Mouse (Mus musculus) cerebellum, adult 11-12 months (tissue): Measurements from ENCODE around the gene Pef1.

Experiments used
- DNase-seq: peaks from one replicate; pipeline ENCODE4 v3.0.0; 2022

Gene Pef1

DNA sequence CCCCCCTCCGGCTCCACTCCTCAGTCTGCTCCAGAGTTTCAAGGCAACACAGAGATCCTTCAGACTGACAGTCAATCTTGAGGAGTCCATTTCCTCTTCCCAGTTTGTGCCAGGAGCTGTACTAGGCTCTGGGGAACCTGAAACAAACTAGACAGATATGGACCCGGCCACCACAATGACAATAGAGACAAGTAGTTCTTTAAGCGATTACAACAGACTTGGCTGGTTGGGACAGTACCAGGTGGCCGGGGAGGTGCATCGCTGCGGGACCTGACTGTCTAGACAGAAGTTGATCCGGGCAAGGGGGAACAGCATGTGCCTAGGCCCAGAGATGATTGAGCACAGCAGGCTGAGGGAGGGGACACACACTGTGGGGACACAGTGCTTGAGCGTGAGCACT, 1.2 kb upstream of the Pef1 start:
- DNase-seq, result peak; percentile 49

DNA sequence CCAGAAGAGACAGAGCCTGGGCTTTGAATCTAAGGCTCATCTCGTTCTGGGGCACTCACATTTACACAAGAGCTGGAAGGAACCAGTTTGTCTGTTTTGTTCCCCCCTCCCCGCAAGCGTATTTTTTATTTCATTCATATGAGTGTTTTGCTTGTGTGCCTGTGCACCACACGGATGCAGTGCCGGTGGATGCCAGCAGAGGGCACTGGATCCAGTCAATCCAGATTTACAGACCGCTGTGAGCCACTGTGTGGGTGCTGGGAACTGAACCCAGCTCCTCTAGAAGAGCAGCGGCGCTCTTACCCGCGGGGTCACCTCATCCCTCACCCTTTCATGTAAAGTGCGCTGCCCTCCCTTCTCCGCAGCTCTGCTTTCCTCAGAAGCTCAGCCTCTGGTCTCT, 1.3 kb downstream of the Pef1 start:
- DNase-seq, result no peak

DNA sequence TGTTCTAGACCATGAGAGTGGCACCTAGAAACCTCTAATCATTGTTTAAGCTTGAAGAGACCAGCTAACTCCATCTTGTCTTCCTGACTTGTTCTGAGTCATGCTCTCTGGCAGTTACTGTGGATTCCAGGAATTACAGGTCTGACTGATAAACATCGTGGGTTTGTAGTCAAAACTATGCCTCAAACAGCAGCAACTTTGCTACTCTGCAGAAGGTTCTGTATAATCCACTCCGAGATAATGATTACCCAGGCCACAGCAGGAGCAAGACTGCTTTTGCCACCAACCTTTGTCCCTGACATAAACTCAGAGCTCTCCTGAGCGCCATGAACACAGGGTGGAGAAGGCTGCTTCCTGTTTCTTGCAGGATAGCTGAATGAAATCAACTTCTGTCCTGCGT, 2.2 kb downstream of the Pef1 start:
- DNase-seq, result no peak

DNA sequence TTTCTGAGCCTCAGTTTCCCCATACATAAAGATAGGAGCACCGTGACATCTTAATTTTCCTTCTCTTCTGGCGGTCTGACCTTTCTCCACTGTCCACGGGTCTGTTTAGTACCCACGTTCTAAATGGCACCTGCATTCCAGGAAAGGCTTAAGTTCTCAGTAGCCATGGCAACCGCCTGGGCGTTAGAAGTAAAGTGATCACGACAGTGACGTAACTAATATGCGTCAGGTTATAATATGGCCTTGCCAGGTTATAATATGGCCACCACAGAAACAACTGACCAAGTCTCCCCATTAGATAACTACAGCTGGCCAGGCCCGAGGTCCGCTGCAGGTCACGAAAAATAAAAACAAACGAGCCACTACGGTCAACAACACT, 4.7 kb downstream of the Pef1 start:
- DNase-seq, result no peak

DNA sequence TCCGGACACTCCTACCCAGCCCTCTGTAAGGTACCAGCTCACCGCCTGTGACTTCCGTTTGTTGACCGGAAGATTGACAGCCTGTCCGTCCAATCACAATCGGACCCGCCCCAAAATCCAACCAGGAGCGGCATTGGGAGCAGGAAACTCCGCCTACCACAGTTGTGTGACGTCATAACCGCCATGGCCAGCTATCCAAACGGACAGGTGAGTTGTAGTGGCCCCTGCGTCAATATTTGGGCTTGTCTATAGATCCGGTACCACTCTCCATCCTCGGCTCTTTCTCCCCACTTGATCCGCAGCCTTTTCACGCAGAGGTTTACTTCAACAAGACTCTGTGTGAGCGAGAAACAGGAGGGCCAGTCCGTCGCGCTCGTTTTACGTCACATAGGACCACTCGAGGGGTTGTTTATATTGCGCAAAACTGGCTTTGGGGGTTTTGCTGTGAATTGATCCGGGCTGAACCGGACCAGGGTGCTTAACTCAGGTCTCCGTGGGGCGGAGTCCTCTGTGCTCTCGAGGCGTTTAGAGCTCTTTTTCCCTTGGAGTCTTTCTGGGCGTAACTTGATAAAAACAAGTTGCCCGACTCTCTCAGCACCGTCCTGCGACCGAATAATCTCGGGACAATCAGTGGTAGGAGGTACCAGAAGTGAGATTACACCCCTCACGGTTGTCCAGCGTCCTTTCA, 5.2 kb downstream of the Pef1 start:
- DNase-seq, result peak; percentile 99

DNA sequence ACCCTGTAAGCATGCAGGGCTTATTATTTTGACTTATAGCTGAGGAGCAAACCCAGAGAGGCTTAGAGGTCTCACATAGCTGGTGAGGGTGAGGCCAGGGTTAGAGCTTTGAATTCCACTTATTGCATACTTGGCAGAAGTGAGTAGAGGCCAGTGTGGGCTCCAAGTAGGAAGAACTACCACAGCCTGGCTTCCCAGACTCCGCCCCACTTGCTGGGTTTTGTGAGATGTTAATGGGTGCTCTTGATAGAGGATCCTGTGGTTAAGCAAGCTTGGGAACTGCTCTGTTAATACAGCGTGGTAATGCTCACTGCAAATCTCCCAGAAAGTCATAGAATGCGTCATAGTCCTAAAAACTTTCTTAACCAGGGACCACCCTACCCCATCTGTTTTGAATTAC, 6.6 kb downstream of the Pef1 start:
- no peak for DNase-seq

DNA sequence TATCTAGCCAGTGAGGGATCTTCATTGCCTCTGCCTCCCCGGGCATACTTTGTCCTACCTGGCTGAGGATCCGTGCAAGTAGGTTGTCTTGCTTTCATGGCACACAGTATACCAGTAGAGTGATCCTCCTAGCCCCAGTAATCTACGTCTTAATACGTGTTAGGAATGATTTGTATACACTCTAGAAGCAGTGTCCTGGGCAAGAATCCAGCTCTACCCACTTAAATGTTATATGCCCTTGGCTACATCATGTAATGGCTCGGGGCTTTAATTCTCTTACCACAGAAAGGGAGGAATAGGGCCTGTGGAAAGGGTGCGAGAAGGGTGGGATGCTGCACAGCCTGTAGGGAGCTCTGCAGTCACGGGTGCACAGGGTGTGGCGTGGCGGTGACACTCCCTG, 7.3 kb downstream of the Pef1 start:
- no peak for DNase-seq

DNA sequence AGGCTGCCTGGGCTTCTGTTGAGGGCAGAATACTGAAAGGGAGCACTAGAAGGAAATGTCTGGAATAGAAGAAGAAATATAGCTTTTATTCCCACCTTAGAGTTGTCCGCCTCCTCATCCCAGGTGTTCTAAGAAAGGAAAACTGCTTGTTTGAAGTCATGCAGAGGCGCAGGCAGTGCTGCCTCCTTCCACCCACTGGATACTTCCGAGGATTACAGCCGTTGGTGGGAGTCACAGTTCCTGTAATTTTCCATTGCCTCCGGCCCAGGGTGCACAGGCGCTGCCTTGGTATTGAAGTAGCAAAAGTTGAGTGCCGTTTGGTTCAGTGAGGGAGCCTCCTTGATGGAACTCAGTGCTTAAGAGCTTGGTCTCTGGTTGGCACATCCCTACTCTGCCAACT, 7.7 kb downstream of the Pef1 start:
- no peak for DNase-seq

DNA sequence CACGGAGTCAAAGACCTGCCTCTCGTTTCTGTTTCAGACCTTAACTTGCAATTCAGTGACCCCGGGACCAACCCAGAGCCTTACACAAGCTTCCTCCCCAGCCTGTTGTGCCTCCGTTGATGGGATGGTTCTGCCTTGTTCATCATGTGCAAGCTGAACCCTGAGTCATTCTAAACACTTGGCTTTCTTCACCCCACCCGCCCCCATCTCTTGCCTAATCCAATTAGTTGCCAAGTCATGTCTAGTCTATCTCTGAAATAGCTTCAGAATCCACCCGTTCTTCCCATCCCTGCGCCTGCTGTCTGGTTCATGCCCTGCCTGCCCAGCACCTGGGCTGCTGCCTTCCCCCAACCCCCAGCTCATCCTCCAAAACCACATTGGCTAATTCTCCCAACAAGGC, 9.9 kb downstream of the Pef1 start:
- DNase-seq, result no peak

DNA sequence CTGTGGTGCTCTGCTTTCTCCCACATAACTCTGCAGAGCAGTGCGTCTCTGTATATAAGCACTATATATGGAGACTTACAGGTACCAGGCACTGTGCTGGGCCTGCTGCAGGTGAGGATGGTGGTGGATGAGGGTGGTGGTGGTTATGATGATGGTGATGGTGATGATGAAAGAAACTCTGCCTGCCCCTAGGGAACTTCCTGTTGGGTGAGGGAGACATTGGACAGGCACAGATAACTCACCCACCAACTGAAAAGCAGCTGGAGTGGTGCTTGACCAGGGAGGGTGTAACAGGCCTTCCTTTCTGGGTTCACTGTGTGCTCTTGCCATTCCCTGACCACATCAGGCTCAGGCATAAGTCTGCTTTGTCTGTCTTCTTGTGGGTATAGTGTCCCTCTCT, 10.4 kb downstream of the Pef1 start:
- DNase-seq, result no peak

DNA sequence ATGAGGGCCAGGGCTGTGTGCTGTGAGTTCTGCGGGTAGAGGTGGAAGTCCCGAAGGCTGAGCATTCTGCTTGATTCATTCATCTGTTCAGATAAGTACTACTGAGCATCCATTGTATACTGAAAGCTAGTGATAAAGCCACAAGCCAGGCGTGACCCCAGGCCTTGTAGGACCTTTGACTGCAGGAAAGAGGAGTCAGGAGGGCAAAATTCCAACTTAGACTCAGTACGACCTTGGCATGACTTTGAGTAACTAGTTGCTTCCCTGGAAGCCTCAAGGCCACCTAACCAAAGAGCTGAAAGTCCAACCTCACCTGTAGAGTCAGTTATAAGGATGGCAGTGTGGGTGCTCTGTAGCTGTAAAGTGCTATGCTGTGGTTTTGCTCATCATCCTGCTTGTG, 18.4 kb downstream of the Pef1 start:
- no peak for DNase-seq

DNA sequence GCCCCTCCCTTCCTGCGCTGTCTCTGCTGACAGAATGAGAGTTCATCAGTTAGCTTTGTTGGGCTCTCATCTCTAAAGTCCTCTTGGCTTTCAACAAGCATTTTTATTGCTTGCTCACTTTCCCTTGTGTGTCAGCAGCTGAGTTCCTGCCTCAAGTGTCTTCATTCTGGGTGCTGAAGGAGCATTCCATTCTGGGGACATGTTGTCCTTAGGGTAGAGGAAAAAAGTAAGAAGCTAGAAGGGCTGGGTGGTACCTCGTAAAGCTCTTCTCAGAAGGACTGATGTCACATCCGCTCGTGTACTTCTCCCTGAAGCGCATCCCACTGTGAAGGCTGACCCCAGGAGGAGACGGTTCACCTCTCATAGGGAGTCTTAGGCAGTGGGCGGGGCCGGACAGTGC, 19.2 kb downstream of the Pef1 start:
- DNase-seq, result no peak

DNA sequence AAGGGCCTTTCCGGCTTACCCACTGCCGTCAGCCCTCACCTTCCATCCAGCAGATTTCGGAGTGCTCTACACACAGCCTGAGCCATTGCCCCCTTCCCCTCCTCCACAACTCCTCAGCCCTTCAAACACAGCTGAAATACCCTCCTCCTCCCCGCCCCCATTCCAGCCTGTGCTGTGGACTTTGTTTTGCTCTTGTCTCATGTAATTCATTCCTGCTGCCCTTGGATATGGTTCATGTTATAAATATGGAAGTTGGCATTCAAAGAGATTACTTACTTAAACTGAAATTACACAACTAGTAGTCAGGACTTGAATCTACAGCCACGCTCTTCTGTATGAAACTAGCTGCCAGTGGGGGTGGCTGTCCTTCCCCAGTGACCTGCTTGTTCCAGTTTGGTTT, 20.7 kb downstream of the Pef1 start:
- no peak for DNase-seq

DNA sequence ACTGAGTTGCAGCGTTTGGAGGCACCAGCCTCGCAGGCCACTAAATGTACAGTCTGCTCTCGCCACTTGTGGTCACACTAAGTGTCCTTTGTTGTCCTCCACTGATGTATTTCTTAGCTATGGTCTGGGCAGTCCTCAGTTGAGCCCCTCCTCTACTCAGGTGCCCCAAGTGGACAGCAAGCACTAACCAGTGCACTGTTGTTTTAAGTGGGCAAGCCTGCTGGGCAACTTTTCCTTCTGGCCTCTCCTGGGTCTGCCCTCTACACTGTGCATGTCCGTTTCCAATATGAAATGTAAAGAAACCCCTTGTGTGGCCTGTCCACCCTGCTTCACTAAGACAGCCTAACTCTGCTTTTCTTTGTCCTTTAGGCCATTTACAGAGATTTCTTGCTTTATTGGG, 21.8 kb downstream of the Pef1 start:
- DNase-seq, result no peak

DNA sequence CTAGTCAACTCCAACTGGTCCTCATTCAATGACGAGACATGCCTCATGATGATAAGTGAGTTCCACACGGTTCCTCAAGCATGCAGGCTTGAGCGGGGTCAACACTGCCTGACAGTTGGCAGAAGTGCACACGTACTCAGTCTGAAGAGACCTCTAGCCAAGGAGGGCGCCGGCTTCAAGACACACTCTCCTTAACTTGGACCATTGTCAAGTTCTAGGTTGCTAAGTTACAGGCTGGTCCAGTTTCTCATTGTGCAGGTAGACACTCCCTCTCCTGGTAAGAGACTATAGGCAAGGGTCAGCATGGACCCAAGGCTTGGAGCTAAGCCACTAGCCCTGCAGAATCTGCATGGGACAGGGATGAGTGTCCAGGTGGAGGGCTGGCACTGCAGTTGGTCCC, 22.8 kb downstream of the Pef1 start:
- DNase-seq, result no peak

DNA sequence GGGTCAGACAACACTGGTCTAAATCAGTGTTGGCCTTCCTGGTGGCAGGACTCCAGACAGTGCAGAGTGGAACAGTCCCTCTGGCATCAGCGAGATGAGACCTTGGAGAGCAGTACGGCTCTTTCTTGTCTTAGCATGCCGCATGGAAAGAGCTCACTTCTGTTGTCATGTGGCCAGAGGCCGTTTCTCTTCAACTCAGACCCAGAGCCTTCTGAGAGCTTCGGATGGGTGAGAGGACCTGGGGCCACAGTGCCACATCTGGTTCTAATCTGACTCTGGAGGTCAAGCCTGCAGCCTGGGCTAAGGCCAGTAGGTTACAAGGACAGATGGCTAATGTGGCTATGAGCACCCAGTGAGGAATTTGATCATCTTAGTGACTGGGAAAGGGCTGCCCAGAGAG, 23.6 kb downstream of the Pef1 start:
- DNase-seq, result no peak

DNA sequence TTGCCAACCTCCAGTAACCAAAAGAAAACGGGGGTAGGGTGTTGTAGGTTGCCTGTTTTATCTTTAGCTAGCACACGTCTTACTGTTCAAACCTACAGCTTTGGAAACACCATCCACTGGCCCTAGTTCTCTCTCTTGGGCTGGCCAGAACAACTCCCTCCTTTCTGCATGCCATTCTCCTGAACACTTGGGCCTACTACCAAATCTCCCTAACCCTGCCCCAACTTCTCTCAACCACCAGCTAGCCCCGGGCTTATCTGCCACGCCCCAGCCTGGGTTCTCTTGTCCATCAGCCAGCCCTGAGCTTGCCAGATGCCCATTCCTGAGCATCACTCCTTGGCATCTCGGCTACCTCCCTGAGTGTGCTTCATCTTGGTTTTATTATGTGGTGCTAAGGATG, 26.5 kb downstream of the Pef1 start:
- DNase-seq, result no peak

DNA sequence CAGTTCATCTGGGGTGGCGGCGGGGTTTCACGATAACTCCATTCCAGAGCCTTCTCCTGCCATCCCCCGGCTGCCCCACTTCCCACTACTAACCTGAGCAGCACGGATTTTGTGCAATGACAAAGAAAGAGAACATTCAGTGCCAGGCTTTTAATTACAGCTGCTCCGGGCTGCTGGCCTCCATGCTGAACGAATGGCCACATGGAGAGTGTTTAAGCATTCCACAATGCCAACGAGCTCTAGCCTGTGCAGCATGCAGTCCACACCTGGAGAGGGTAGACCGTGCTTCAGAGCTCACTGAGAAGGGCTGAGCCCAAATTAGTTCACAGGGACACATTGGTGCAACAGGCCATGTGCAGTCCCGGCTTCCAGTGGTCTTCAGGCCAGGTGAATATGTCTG, 27.7 kb downstream of the Pef1 start:
- DNase-seq, result no peak

DNA sequence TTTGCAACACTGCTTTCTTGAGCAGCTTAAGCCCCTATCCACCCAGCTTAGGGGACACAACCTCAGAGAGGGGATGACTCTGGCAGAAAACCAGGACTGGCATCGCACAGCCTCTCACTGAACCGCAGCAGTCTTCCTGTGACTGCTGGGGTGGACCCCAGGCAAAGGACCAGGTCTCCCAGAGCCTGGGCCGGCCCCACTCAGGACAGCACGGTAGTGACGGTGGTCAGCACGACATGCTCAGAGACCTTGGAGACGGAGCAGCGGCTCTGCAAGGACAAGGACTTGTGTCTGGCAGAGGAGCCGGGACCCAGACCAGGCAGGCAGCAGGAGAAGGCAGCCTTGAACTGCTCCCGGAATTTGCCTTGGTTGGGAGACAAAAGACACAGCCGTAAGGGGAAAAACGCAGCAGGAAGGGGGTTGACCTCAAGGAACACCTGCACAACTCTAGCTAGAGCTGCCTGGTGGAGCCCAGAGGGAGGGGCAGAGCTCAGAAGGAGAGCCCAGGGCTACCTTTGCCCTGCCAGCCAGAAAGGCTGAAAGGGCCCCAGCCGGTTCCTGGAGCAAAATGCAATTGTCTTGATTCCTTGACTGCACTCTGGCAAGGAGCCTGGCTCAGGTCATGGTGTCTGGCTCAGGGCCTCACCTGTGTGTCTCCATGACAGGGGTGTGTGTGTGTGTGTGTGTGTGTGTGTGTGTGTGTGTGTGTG, 28.4 kb downstream of the Pef1 start:
- DNase-seq, result no peak

DNA sequence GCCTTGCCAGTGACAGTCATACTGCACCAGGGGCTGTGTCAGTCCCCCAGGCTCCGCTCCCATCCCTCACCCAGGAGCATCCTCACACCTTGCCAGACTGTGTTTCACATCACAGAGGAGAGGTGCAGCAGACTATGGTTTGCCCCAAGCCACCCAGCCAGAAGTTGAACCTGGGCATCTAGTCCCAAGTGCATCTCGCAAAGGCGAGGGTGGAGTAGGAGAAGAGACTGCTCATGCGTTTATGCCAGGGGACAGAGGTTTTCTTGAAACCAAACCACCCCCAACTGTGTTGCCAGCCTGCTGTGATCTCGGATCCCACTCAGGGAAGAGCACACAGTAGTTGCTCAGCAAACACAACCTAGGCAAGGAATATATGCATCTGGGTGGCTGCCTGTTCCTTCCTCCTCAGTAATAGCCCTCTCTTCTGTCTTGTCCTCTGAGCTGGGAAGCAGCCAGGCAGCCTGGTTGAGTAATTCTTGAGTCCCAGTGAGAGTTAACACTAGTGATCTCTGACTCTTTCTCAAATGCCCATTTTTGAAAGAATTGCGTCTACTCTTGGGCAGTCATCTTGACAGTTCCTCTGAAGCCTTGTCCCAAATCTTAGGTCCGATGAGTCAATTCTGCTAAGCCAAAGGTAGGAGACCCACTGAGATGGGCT, 29.2 kb downstream of the Pef1 start:
- DNase-seq, result no peak

DNA sequence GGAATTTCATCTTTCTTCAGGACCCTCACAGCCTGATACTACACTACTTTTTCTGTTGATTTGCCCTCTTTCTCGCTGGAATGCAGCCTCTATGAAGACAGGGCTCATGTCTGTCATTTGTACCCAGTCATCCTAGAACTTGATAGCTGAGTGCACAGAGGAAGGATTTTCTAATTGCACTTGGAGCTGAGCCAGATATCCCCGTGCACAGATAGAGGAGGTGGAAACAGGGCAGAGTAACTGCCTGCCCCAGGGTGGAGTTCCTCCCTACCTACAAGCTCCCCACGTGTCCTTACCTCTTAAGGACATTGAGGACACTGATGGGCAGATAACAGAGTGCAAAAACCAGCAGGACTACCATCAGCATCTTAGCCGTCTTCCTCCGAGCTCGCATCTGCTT, 31.0 kb downstream of the Pef1 start:
- DNase-seq, result no peak

DNA sequence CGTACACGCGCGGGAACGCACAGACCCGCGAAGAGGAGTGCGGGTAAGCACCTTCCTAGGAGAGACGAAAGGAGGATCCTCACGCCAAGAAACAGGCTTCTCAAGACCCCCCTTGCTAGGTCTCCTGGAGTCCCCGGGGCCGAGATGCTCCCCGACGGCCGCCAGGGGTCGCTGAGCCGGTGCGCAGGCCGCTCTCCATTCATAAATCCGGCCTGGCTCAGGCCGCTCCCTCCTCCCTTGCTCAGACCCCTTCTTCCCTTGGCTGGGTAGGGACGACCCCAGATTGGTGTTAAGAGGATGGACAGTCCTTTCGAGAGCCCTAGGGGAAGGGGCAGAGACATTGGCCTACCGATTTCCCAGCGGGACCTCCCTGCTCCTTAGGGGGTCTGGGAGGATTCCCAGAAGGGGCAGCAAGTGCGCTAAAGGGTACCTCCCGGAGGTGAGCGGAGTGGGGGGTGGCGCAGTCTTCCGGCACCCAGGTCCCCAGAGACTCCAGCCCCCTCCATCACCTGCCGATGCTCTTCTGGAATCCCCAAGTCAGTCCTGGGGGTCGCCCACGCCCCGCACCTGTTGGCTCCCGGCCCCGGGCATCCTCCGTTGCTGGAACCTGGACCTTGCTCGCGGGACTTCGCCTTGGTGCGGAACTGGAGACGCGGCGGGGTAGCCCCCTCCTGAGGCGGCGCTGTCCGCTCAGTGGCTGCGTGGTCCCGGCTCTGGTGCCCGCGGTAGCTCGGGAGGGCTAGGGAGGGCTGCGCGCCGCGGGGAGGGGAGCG, 36.3 kb downstream of the Pef1 start:
- DNase-seq, result no peak

DNA sequence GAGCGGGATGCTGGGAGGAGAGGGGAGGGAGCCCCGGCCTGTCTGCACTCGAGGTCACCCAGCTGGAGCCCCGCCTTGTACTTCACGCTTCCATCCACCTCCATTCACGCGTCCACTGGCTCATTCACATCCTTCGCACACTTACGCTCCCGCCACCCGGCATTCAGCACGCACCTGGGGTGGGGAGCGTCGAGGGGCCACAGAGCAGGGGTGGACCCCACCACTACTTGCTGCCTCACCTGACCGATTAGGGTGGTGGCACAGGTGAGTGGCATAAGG, 36.8 kb downstream of the Pef1 start, which contains the start of gene Hcrtr1:
Gene Hcrtr1, minus strand, starts transcription at position 146 of the 279 bp plus-strand sequence.
- no peak for DNase-seq

DNA sequence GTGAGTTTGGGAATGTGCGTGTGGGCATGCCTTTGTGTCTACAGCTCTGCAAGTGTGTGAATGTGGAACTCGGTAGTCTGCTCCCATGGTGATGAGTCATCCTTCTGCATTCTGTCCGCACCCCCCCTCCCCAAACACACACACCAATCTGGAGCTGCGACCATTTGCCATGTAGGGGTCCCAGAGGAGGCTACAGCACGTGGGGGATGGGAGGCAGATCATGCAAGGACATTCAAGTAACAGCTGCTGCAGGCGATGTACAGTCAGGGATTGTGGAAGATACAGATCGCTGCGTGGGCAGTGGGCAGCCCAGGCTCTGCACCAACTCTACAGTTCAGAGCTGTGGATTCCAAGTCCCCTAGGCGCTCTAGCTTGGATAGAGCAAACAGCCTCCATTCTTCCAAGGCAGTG, 38.6 kb downstream of the Pef1 start:
- no peak for DNase-seq
